Mouse (Mus musculus) activated CD4-positive, CD25-positive, alpha-beta regulatory T cell, adult 4 months (primary cell): Measurements from ENCODE around the gene Olfr921. TPM values are rescaled to one million over a fixed set of nuclear protein-coding genes. Genes with fewer than 3 reads are reported as not detected.

Source experiments
- ATAC-seq: one replicate; pipeline ENCODE4 v1.8.0; 2017
- polyA plus RNA-seq, 2 experiments: library from polyadenylated mRNA; unstranded; fragments of 100-300 nt; shearing (Covaris generic); gene quantifications; one replicate each; pipeline ENCODE4 v1.2.1; 2017

Gene Olfr921
- not detected for polyA plus RNA-seq

DNA sequence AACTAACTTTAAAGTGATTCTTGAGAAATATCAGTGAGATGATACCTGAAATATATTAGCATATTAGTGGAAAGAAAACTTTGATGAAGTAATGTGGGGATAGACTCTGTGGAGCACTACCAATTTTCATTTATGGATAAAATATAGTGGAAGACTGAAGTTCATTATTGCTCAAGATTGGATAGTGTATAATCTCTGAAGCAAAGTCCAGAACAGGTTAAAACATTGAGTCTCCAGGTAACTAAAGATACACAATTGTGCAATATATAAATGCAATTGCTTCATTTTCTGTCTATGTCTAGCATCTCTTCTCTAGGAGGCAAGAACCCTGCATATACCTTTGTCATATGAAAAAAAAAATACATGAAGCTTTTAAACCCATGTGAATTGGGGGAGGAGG is at the start of gene Olfr921:
Gene Olfr921, plus strand, starts transcription at position 301 of the 400 bp plus-strand sequence.
- no peak for ATAC-seq

DNA sequence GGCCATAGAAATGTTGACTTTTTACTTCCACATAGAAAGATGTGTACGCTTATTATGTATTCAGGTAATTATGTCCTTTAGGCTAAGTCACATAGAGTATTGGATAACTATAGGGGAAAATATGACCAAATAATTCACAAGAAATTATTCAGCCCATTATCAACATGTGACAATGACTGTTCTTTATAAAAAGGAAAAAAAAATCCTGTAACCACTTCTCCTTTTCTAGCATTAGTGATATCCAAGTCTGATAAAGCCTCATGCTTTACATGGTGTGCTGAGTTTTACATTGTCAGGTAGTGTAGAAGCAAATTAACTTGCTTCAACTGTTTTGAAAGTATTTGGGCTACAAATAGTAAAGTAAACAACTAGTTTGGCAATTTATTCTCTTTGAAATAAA is 48.8 kb upstream of the Olfr921 start:
- ATAC-seq, result no peak

DNA sequence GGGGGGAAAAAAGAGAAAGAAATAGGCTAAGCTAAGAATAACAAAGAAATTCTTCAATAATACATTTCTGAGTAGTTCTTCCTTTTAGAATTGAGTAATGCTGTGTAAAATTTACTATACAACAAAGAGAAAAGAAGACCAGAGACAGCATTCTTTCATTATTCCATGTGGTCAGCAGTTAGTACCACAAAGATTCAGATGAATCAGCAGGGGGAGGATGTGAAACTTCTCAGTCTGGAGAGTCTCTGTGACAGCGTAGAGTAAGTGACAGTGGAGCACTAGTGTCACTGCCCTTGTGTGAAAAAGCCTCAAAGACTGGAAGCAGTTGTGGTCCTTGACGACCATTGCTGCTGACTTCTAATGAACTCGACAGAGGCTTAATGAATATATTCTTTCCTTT is 44.6 kb upstream of the Olfr921 start:
- peak; percentile 59 for ATAC-seq

DNA sequence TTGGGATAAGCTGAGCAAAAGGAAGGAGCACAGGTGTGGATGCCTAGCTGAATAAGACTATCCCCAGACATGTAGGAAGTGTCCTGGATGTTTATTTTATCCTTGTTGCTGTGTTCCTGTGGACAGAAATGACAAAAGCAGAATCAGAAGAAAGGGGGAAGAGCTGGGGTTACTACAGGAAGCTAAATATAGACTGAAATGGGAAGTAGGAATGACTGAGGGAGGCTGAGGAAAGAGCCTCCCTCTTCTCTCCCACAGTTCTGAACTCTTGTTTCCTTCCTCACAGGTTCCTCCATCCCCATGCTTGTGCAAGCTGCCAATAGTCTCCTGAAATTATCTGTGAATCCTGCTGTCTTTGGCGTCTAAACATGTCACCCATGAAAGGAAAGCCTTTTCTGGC is 31.5 kb upstream of the Olfr921 start:
- ATAC-seq, result no peak

DNA sequence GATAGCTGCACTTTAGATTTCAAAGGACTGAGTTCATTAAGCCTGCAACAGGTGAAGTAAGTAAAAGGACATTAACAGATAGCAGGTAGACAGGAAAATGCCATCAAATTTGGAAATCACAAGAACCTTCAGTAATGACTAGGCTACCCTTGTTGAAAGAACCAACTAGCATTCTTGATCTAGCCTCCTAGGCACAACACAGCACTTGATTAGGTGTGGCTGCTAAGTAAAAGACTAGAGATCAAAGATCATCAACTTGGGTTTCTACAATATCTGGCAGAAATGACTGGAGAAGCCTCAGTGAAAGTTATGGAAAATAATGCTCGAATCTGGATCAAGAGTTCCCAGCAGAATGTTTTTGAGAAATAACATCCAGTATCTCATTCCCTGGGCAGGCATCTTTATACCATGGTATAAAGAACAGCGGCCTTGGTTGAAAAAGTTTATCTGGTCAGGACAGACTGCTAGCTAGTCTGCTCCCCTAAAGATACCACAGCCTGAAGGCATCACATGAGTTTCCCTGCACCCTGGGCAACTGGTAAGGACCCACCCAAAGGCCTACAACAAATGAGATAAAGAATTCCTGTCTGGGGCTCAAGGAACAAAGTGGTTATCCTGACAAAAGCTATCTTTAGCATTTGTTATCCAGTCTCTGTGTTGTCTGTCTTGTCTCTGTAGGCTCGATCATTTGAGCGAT is 28.1 kb upstream of the Olfr921 start:
- ATAC-seq, result no peak

DNA sequence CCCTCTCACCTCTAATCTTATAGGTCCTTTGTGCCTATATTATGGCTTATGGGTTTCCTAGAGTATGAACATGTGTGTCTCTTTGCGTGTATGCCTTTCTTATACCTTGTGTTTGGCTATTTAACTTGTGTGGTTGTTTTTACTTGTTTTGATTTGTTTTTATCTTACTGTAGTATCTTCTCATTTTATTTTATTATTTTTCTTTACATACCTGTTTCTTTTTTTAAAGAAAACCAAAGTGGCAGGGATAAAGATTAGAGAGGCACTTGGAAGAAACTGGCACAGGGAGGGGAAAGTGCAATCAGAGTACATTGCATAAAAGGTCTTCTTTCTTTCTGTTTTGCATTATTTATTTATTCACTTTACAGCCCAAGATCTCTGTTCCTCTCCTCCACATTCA is 20.9 kb upstream of the Olfr921 start, which contains the start of gene Olfr920:
Gene Olfr920, plus strand, starts transcription at position 301 of the 400 bp plus-strand sequence.
- ATAC-seq, result no peak

DNA sequence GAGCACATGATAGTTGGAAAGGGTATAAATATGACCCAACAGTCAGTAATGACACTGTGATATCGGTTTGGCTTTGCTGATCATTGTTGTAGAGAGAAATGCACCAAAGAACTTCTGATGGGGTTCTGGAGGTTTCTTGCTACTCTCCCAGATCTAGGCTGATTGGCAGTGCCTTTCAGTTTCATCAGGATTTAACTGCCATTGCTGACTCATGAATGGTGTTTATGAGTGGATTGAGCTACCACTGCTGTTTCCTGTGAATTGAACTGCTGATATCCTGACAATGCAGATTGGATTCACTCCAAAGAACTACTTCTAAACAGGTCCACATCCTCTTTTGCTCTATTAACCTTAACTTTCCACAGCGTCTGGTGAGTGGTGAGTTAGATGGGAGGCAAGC is 19.8 kb downstream of the Olfr921 start:
- ATAC-seq, result no peak

DNA sequence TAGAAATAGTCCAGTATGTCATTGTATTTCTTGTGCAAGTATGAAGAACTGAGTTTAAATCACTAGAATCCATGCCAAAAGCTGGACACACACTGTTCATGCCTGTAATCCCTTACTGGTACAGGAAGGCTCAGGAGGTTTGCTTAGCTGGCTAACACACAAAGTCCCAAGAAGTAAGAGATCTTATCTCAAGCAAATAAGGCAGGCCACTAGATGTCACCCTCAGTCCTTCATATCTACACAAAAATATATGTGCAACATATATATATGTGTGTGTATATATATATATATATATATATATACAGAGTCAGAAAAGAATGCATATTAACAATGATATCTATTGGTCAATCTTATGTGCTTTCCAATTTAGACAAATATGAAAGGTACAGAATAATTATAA is 32.8 kb downstream of the Olfr921 start:
- ATAC-seq, result no peak

DNA sequence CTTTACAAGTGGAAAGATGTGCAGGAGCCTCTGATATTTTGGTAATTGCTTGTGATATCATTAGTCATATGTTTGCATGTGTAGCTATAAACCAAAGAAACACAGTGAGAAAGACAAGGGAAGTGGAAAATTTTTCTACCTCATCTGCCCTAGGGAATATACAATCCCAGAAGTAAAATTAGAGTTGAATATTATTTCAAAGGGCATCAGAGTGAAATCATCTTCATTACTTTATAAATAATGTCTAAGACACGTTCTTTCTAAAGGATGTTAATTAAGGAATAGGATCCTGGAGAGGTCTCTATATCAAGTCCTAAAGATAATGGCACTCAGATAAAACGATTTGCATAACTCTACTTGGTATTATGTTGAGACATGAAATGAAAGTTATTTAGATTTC is 41.4 kb downstream of the Olfr921 start, which contains the start of gene Olfr922:
Gene Olfr922, plus strand, starts transcription at position 301 of the 400 bp plus-strand sequence.
- ATAC-seq, result no peak

DNA sequence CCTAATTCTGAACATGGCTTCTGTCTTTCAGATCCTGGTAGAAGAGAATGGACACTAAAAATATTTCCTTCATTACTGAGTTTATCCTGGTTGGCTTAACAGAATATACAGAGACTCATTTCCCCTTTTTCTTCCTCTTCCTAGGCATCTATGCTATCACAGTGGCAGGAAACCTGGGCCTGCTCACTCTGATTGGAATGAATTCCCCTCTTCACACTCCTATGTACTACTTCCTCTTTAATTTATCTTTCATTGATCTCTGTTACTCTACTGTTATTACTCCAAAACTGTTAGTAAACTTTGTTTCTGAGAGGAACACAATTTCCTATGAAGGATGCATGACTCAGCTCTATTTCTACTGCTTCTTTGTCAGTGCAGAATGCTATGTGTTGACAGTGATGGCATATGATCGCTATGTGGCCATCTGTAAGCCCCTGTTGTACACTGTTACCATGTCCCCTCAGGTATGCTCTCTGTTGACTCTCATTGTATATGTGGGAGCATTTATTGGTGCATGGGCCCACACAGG is 42.7 kb downstream of the Olfr921 start:
- no peak for ATAC-seq

DNA sequence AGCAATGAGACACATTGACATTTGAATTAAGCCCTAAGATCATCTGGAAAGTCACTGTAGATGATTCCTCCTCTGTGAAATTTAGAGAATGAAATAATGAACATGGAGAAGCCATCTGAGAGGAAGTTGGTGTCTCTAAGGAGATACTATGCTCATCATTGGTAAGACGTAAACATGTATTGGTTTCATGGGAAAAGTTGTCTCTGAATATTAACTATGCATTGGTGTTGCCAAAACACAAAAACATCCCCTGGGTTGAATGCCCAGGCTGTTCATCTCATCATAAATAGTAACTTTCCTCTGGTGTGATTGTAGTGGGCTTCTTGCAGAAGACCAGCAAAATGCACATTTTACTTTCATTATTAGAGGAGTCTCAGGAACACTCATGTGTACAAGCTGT is 53.4 kb downstream of the Olfr921 start, which contains the start of gene Olfr923:
Gene Olfr923, plus strand, starts transcription at position 301 of the 400 bp plus-strand sequence.
- ATAC-seq, result no peak

Other genes with a start within 250 kb of the Olfr921 start
- gene Olfr910, start 235.2 kb upstream of the Olfr921 start, polyA plus RNA-seq, result not detected
- gene Olfr912, start 192.9 kb upstream of the Olfr921 start, polyA plus RNA-seq, result under 1 TPM in 1 of 2 experiments, not detected in 1; 0.08 TPM
- not detected for gene Olfr913, start 180.3 kb upstream of the Olfr921 start, polyA plus RNA-seq
- gene Olfr914, start 168.0 kb upstream of the Olfr921 start, polyA plus RNA-seq, result not detected
- gene Olfr916, start 113.2 kb upstream of the Olfr921 start, polyA plus RNA-seq, result not detected
- gene Olfr917, start 107.2 kb upstream of the Olfr921 start, polyA plus RNA-seq, result not detected
- under 1 TPM in 1 of 2 experiments, not detected in 1; 0.09 TPM for gene Olfr918, start 98.5 kb upstream of the Olfr921 start, polyA plus RNA-seq
- not detected for gene Olfr919, start 69.4 kb upstream of the Olfr921 start, polyA plus RNA-seq
- 10 to 100 TPM; 23.4 to 23.8 TPM for gene Vwa5a, start 54.8 kb upstream of the Olfr921 start, polyA plus RNA-seq
- under 1 TPM; 0.08 to 0.62 TPM for gene Olfr920, start 20.8 kb upstream of the Olfr921 start, polyA plus RNA-seq
- gene Olfr922, start 41.5 kb downstream of the Olfr921 start, polyA plus RNA-seq, result not detected
- not detected for gene Olfr923, start 53.5 kb downstream of the Olfr921 start, polyA plus RNA-seq
- gene Olfr924, start 71.4 kb downstream of the Olfr921 start, polyA plus RNA-seq, result not detected
- not detected for gene Olfr26, start 82.0 kb downstream of the Olfr921 start, polyA plus RNA-seq
- not detected for gene Olfr926, start 104.1 kb downstream of the Olfr921 start, polyA plus RNA-seq
- not detected for gene Olfr930, start 156.7 kb downstream of the Olfr921 start, polyA plus RNA-seq
- not detected for gene Olfr933, start 199.2 kb downstream of the Olfr921 start, polyA plus RNA-seq
- not detected for gene Olfr934, start 215.2 kb downstream of the Olfr921 start, polyA plus RNA-seq
- gene Olfr935, start 226.6 kb downstream of the Olfr921 start, polyA plus RNA-seq, result not detected